Mouse (Mus musculus) lung, embryonic 14.5 days (tissue): ENCODE data around the gene Sorcs2. TPM values are rescaled to one million over a fixed set of nuclear protein-coding genes. Genes with fewer than 3 reads are reported as not detected.

Experiments used
- ATAC-seq: fragments of 200-750 bp; cut with Nextera tagmentation; 2 replicates; pipeline ENCODE4 v1.8.0; 2017; ENCODE audit warnings: mild to moderate bottlenecking, moderate TSS enrichment, moderate library complexity; ENCODE audit not compliant: insufficient read depth
- DNase-seq: peaks from one replicate; pipeline ENCODE4 v3.0.0-alpha.2; 2015
- H3K27ac ChIP-seq: fragments of 300-500 bp; sonication (generic); 2 replicates; pipeline ENCODE4 v1.5.1; 2014; ENCODE audit warnings: low read depth, mild to moderate bottlenecking, moderate library complexity
- H3K27me3 ChIP-seq: fragments of 300-500 bp; sonication (generic); 2 replicates; pipeline ENCODE4 v1.6.1; 2014; ENCODE audit warnings: low read length, control low read depth; ENCODE audit not compliant: insufficient read depth
- H3K36me3 ChIP-seq: fragments of 300-500 bp; sonication (generic); 2 replicates; pipeline ENCODE4 v1.6.1; 2014; ENCODE audit warnings: control low read depth; ENCODE audit not compliant: insufficient read depth
- H3K4me1 ChIP-seq: fragments of 300-500 bp; sonication (generic); 2 replicates; pipeline ENCODE4 v1.6.1; 2014; ENCODE audit warnings: antibody characterized with exemption, control low read depth; ENCODE audit not compliant: insufficient read depth
- H3K4me2 ChIP-seq: fragments of 300-500 bp; sonication (generic); 2 replicates; pipeline ENCODE4 v1.6.1; 2014; ENCODE audit warnings: mild to moderate bottlenecking
- H3K4me3 ChIP-seq: fragments of 300-500 bp; sonication (generic); 2 replicates; pipeline ENCODE4 v1.5.1; 2014; ENCODE audit warnings: low read depth, low read length
- H3K9ac ChIP-seq: fragments of 300-500 bp; sonication (generic); 2 replicates; pipeline ENCODE4 v1.6.1; 2014
- H3K9me3 ChIP-seq: fragments of 300-500 bp; sonication (generic); 2 replicates; pipeline ENCODE4 v1.6.1; 2016; ENCODE audit warnings: low read depth, low read length, control low read depth
- CTCF ChIP-seq: IDR thresholded peaks from 2 replicates; pipeline ENCODE4 v1.5.1; 2016; ENCODE audit warnings: antibody characterized with exemption, low read depth
- WGBS: fragments of 180-500 bp; shearing (Covaris S2); extraction: QIAGEN DNeasy Blood & Tissue Kit; methylation state at CpG from one replicate; pipeline ENCODE4 v1.1.7; 2014; 5-methylcytosine and 5-hydroxymethylcytosine counted together
- polyA plus RNA-seq: library from polyadenylated mRNA; unstranded; fragments of >200 nt; fragmentation: Nextera tagmentation; extraction: Ambion mirVana; gene quantifications from 2 replicates; pipeline ENCODE4 v1.2.1, GENCODE M21; 2014

The Sorcs2 gene
- polyA plus RNA-seq, 1 experiment from 2014 or later, result 20.6 TPM

- DNase-seq (peak; percentile 67), ATAC-seq (peak; percentile 70)
- Histone ChIP-seq H3K4me1 (peaks cover 27% of the 10 kb centered on the region), H3K4me2 (peak overlapping the region; percentile 5), H3K4me3 (no peak overlapping the region), H3K36me3 (no peaks in the 10 kb centered on the region), H3K9me3 (no peaks in the 10 kb centered on the region), H3K9ac (no peak overlapping the region), H3K27ac (peak overlapping the region; percentile 82), H3K27me3 (no peaks in the 10 kb centered on the region)
- 58% methylated on average over 9 of the region's 9 CpGs for WGBS
- no peak for TF ChIP-seq CTCF
Measured at GRCm38 (mm10) chr5:36389731-36390590, 8.0 kb downstream of the Sorcs2 start.

DNA sequence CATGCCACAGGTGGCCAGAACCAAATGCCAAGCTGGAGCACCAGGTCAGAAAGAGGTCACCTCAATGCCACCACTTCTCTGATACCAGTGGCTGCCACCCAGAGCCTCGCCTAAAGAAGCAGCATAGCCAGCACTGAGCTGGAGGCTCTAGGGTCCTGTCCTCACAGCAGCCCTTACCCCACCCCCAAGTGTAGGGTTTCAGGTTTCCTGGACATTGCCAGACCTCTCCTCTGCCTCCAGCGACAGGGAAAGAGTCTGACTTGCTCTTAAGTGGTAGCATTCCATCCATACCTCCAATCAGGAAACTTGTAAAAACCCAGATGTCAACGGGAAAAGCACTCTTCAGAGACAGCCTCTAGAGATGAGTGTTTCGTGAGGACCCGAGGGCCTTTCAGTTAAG is 12.9 kb downstream of the Sorcs2 start:
- Histone ChIP-seq H3K27ac (peak overlapping the region; percentile 88), H3K4me2 (peak overlapping the region; percentile 36), H3K4me1 (peaks cover 38% of the 10 kb centered on the region), H3K9ac (no peak overlapping the region), H3K27me3 (no peaks in the 10 kb centered on the region), H3K36me3 (no peaks in the 10 kb centered on the region), H3K4me3 (no peak overlapping the region), H3K9me3 (no peaks in the 10 kb centered on the region)
- WGBS, result 3% methylated on average over 5 of the region's 5 CpGs
- DNase-seq, result peak; percentile 85
- TF ChIP-seq CTCF, result no peak
- peak; percentile 93 for ATAC-seq

GRCm38 (mm10) chr5:36383431-36383830 is 14.5 kb downstream of the Sorcs2 start:
- H3K4me2 ChIP-seq, result no peak overlapping the region
- H3K9ac ChIP-seq, result no peak overlapping the region
- no peak for TF ChIP-seq CTCF
- ATAC-seq, result no peak
- H3K4me1 ChIP-seq, result peaks cover 39% of the 10 kb centered on the region
- H3K27ac ChIP-seq, result no peak overlapping the region
- H3K9me3 ChIP-seq, result no peaks in the 10 kb centered on the region
- H3K4me3 ChIP-seq, result no peak overlapping the region
- WGBS, result 82% methylated on average over 4 of the region's 4 CpGs
- no peaks in the 10 kb centered on the region for H3K27me3 ChIP-seq
- DNase-seq, result no peak
- H3K36me3 ChIP-seq, result no peaks in the 10 kb centered on the region

DNA sequence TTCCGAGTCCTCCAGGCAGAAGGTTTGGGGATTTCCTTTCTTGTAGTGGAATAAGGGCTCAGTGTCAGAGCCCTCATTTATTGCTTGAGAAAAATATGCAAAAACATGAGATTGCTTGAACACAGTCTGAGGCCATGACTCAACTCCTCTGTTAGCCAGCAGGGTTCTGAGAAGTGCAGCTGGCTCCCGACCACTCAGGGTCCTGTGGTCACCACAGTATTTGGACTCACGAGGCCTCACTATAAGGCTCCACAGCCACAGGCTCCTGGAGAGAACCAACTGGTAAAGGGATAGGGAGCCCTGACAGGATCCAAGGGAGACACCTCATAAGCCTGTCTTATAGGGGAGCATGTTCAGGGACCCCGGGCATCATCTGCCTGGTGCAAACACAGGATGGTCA is 15.2 kb downstream of the Sorcs2 start:
- no peak for TF ChIP-seq CTCF
- H3K36me3 ChIP-seq, result no peaks in the 10 kb centered on the region
- H3K4me1 ChIP-seq, result peaks cover 39% of the 10 kb centered on the region
- H3K27me3 ChIP-seq, result no peaks in the 10 kb centered on the region
- no peak overlapping the region for H3K9ac ChIP-seq
- no peak overlapping the region for H3K4me3 ChIP-seq
- no peak overlapping the region for H3K27ac ChIP-seq
- no peaks in the 10 kb centered on the region for H3K9me3 ChIP-seq
- no peak overlapping the region for H3K4me2 ChIP-seq
- 64% methylated on average over 4 of the region's 4 CpGs for WGBS
- ATAC-seq (no peak), DNase-seq (no peak)

DNA sequence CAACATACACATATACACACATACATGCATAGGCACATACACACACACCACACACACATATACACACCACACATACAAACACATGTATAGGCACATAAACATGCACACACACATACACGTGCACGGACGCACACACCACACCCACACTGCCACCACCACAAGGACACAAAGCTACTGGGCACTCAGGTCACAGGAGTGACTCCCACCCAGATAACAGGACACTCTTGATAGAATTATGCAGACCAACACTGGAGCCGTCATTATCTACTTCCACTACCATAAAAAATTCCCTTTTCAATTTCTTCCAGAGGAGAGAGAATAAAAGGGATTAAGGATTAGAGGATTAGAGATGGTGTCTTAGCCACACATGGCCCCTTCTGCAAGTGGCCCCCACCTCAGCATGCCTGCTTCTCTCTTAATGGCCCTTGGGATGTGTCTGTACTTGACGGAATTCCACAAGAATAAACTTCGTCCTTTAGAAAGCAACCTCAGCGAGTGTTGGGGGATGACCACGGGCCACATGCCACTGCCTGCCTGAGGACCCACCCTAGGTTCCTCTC is 15.7 kb downstream of the Sorcs2 start:
- WGBS, result 56% methylated on average over 8 of the region's 8 CpGs
- H3K27me3 ChIP-seq, result no peaks in the 10 kb centered on the region
- no peak overlapping the region for H3K27ac ChIP-seq
- DNase-seq (no peak), ATAC-seq (no peak)
- H3K9ac ChIP-seq, result no peak overlapping the region
- H3K9me3 ChIP-seq, result no peaks in the 10 kb centered on the region
- H3K36me3 ChIP-seq, result no peaks in the 10 kb centered on the region
- H3K4me2 ChIP-seq, result no peak overlapping the region
- no peak overlapping the region for H3K4me3 ChIP-seq
- peaks cover 39% of the 10 kb centered on the region for H3K4me1 ChIP-seq
- no peak for TF ChIP-seq CTCF

DNA sequence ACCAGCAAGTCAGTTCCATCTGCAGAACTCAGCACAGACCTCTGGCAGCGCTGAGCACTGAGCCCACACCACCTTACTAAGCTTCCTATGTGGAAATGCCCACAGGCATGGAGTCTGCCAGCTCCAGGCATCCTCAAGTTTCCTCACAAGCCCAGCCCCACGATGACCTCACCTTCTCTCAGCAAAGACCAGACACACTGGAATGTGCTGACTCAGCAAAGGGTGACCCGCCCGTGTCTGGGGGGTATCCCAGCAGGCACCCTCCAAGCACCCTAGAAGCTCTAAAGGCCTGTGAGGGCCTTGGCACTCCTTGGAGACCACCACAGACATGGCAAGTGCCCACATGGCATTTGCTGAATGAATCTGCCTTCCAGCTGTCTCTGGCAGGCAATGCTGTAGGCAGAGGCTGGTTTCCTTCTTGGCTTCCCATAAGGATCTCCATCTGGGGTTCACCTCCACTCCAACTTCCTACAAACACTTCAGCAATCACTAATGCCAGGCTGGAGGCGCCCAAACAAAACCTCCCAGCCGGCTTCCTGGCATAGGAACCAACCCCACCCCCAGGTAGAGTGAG is 17.9 kb downstream of the Sorcs2 start:
- H3K9ac ChIP-seq, result no peak overlapping the region
- peaks cover 31% of the 10 kb centered on the region for H3K4me1 ChIP-seq
- H3K27ac ChIP-seq, result peak overlapping the region; percentile 54; the same call in 1 of the 2 replicates
- no peaks in the 10 kb centered on the region for H3K9me3 ChIP-seq
- 59% methylated on average over 6 of the region's 6 CpGs for WGBS
- DNase-seq, result peak; percentile 51
- no peaks in the 10 kb centered on the region for H3K36me3 ChIP-seq
- no peak overlapping the region for H3K4me2 ChIP-seq
- H3K27me3 ChIP-seq, result no peaks in the 10 kb centered on the region
- no peak for ATAC-seq
- no peak overlapping the region for H3K4me3 ChIP-seq
- no peak for TF ChIP-seq CTCF

DNA sequence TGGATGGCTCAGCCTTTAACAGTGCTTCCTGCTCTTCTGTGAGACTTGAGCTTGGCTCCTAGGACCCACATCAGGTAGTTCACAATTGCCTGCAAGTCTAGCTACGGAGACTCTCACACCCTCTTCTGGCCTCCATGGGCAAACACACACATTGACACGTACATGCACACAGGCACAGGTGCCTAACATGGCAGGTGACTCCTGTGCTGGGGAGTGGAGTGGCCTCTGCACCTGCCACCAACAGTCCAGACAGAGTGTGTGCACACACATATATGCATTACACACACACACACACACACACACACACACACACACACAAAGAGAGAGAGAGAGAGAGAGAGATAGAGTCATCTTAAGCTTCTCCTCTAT is 19.6 kb downstream of the Sorcs2 start:
- Histone ChIP-seq H3K4me2 (no peak overlapping the region), H3K27me3 (no peaks in the 10 kb centered on the region), H3K4me1 (peaks cover 33% of the 10 kb centered on the region), H3K27ac (no peak overlapping the region), H3K4me3 (no peak overlapping the region), H3K9ac (no peak overlapping the region), H3K9me3 (no peaks in the 10 kb centered on the region), H3K36me3 (no peaks in the 10 kb centered on the region)
- WGBS, result 76% methylated on average over 2 of the region's 2 CpGs
- DNase-seq (no peak), ATAC-seq (no peak)
- TF ChIP-seq CTCF, result no peak
